Mouse (Mus musculus) ES-E14 (cell line): ENCODE measurements around the gene Rnf151.

Experiments
- CHD2 ChIP-seq: IDR thresholded peaks from 2 replicates; pipeline ENCODE4 v1.6.1; 2014; ENCODE audit warnings: mild to moderate bottlenecking, low read depth, low read length, inconsistent platforms
- HCFC1 ChIP-seq: IDR thresholded peaks from 2 replicates; pipeline ENCODE4 v1.6.1; 2012; ENCODE audit warnings: low read length, inconsistent platforms, borderline replicate concordance; ENCODE audit not compliant: insufficient read depth
- MAFK ChIP-seq: IDR thresholded peaks from 2 replicates; pipeline ENCODE4 v1.6.1; 2014; ENCODE audit warnings: mild to moderate bottlenecking, low read depth, low read length, inconsistent platforms; ENCODE audit not compliant: insufficient read depth
- ZC3H11A ChIP-seq: IDR thresholded peaks from 2 replicates; pipeline ENCODE4 v1.6.1; 2012; ENCODE audit warnings: low read depth, mild to moderate bottlenecking, inconsistent platforms, low read length, borderline replicate concordance
- ZNF384 ChIP-seq: IDR thresholded peaks from 2 replicates; pipeline ENCODE4 v1.6.1; 2012; ENCODE audit warnings: low read depth, low read length, inconsistent platforms

- TF ChIP-seq ZC3H11A (no peak), ZNF384 (no peak), CHD2 (no peak), HCFC1 (no peak), MAFK (no peak)
Observed at GRCm38 (mm10) chr17:24737135-24737810, 19.4 kb upstream of the Rnf151 start.
